Mouse (Mus musculus): ENCODE measurements around the gene Asap3. TPM values are rescaled to one million over a fixed set of nuclear protein-coding genes. Genes with fewer than 3 reads are reported as not detected.

Gene Asap3
- polyA plus RNA-seq, 1 experiment from 2014 or later = 3.4 TPM

GRCm38 (mm10) chr4:136259916-136260315 lies 53.8 kb downstream of the Asap3 start:
- no peak overlapping the region for H3K4me2 ChIP-seq
- H3K4me3 ChIP-seq = no peak overlapping the region
- no peaks in the 10 kb centered on the region for H3K27me3 ChIP-seq (replicated peaks)
- H3K27ac ChIP-seq (replicated peaks) = peak overlapping the region; percentile 86
- ATAC-seq (ENCODE audit: extremely low read depth, insufficient number of reproducible peaks, low FRiP score, low TSS enrichment) = no peak
- peak overlapping the region; percentile 21; the same call in 1 of the 2 replicates for H3K9ac ChIP-seq
- peaks cover 23% of the 10 kb centered on the region for H3K4me1 ChIP-seq
- WGBS = 59% methylated on average over 3 of the region's 3 CpGs
- H3K36me3 ChIP-seq = peaks cover 18% of the 10 kb centered on the region
- no peaks in the 10 kb centered on the region for H3K9me3 ChIP-seq

GRCm38 (mm10) chr4:136260491-136261180 lies 54.5 kb downstream of the Asap3 start:
- ATAC-seq (ENCODE audit: extremely low read depth, insufficient number of reproducible peaks, low FRiP score, low TSS enrichment) = peak; percentile 15; the same call in 1 of the 2 replicates
- Histone ChIP-seq H3K9ac (peak overlapping the region; percentile 37), H3K27me3 (replicated peaks) (no peaks in the 10 kb centered on the region), H3K27ac (replicated peaks) (peak overlapping the region; percentile 86), H3K9me3 (no peaks in the 10 kb centered on the region), H3K4me1 (peaks cover 23% of the 10 kb centered on the region), H3K4me2 (peak overlapping the region; percentile 4; the same call in 1 of the 2 replicates), H3K4me3 (no peak overlapping the region), H3K36me3 (peaks cover 14% of the 10 kb centered on the region)
- WGBS = 36% methylated on average over 10 of the region's 10 CpGs

- peak overlapping the region; percentile 86 for H3K27ac ChIP-seq (replicated peaks)
- H3K9ac ChIP-seq = no peak overlapping the region
- H3K27me3 ChIP-seq (replicated peaks) = no peaks in the 10 kb centered on the region
- no peak overlapping the region for H3K4me3 ChIP-seq
- no peak overlapping the region for H3K4me2 ChIP-seq
- no peaks in the 10 kb centered on the region for H3K9me3 ChIP-seq
- peaks cover 23% of the 10 kb centered on the region for H3K4me1 ChIP-seq
- no peak for ATAC-seq (ENCODE audit: extremely low read depth, insufficient number of reproducible peaks, low FRiP score, low TSS enrichment)
- peaks cover 10% of the 10 kb centered on the region for H3K36me3 ChIP-seq
- WGBS = 49% methylated on average over 10 of the region's 10 CpGs
Observed at GRCm38 (mm10) chr4:136261912-136262311, 55.7 kb downstream of the Asap3 start.

GRCm38 (mm10) chr4:136263555-136263954 lies 57.4 kb downstream of the Asap3 start:
- ATAC-seq (ENCODE audit: extremely low read depth, insufficient number of reproducible peaks, low FRiP score, low TSS enrichment) = no peak
- WGBS = 84% methylated on average over 4 of the region's 4 CpGs

GRCm38 (mm10) chr4:136266716-136267343 lies 60.7 kb downstream of the Asap3 start:
- no peak overlapping the region for H3K4me3 ChIP-seq
- no peak overlapping the region for H3K4me2 ChIP-seq
- peaks cover 11% of the 10 kb centered on the region for H3K4me1 ChIP-seq
- 73% methylated on average over 9 of the region's 9 CpGs for WGBS
- H3K36me3 ChIP-seq = peaks cover 8% of the 10 kb centered on the region
- H3K9ac ChIP-seq = no peak overlapping the region
- H3K9me3 ChIP-seq = no peaks in the 10 kb centered on the region
- no peak for ATAC-seq (ENCODE audit: extremely low read depth, insufficient number of reproducible peaks, low FRiP score, low TSS enrichment)
- no peaks in the 10 kb centered on the region for H3K27me3 ChIP-seq (replicated peaks)
- H3K27ac ChIP-seq (replicated peaks) = no peak overlapping the region

More at GRCm38 (mm10) chr4:136263555-136263954, 57.4 kb downstream of the Asap3 start:
- Histone ChIP-seq H3K4me1 (peaks cover 23% of the 10 kb centered on the region), H3K27me3 (replicated peaks) (no peaks in the 10 kb centered on the region), H3K4me2 (no peak overlapping the region), H3K27ac (replicated peaks) (no peak overlapping the region), H3K9me3 (no peaks in the 10 kb centered on the region), H3K4me3 (no peak overlapping the region), H3K9ac (no peak overlapping the region), H3K36me3 (peaks cover 4% of the 10 kb centered on the region; the same call in 1 of the 2 replicates)

GRCm38 (mm10) chr4:136268912-136269311 lies 62.7 kb downstream of the Asap3 start:
- ATAC-seq (ENCODE audit: extremely low read depth, insufficient number of reproducible peaks, low FRiP score, low TSS enrichment) = no peak
- Histone ChIP-seq H3K27ac (replicated peaks) (no peak overlapping the region), H3K36me3 (peaks cover 25% of the 10 kb centered on the region), H3K4me1 (0 out of 2 replicates have a peak, but pooled peaks cover 4% of the 10 kb centered on the region), H3K27me3 (replicated peaks) (no peaks in the 10 kb centered on the region), H3K4me2 (no peak overlapping the region), H3K4me3 (no peak overlapping the region), H3K9me3 (peaks cover 20% of the 10 kb centered on the region), H3K9ac (no peak overlapping the region)
- WGBS = 89% methylated on average over 1 of the region's 1 CpGs

GRCm38 (mm10) chr4:136270648-136271047 lies 64.5 kb downstream of the Asap3 start:
- 0 out of 2 replicates have a peak, but pooled peaks cover 4% of the 10 kb centered on the region for H3K4me1 ChIP-seq
- no peaks in the 10 kb centered on the region for H3K27me3 ChIP-seq (replicated peaks)
- WGBS = 81% methylated on average over 8 of the region's 8 CpGs
- peaks cover 21% of the 10 kb centered on the region for H3K9me3 ChIP-seq
- H3K36me3 ChIP-seq = peaks cover 42% of the 10 kb centered on the region
- no peak for ATAC-seq (ENCODE audit: extremely low read depth, insufficient number of reproducible peaks, low FRiP score, low TSS enrichment)
- no peak overlapping the region for H3K4me2 ChIP-seq
- no peak overlapping the region for H3K27ac ChIP-seq (replicated peaks)
- no peak overlapping the region for H3K9ac ChIP-seq
- no peak overlapping the region for H3K4me3 ChIP-seq

GRCm38 (mm10) chr4:136281097-136281496 lies 74.9 kb downstream of the Asap3 start:
- no peaks in the 10 kb centered on the region for H3K9me3 ChIP-seq
- no peak overlapping the region for H3K27ac ChIP-seq (replicated peaks)
- no peak for ATAC-seq (ENCODE audit: extremely low read depth, insufficient number of reproducible peaks, low FRiP score, low TSS enrichment)
- WGBS = 70% methylated on average over 8 of the region's 8 CpGs
- no peaks in the 10 kb centered on the region for H3K36me3 ChIP-seq
- no peak overlapping the region for H3K4me3 ChIP-seq
- H3K27me3 ChIP-seq (replicated peaks) = 0 out of 2 replicates have a peak, but pooled peaks cover 2% of the 10 kb centered on the region
- no peak overlapping the region for H3K4me2 ChIP-seq
- peaks cover 33% of the 10 kb centered on the region for H3K4me1 ChIP-seq
- peak overlapping the region; percentile 4; the same call in 1 of the 2 replicates for H3K9ac ChIP-seq

GRCm38 (mm10) chr4:136281611-136282010 lies 75.4 kb downstream of the Asap3 start:
- Histone ChIP-seq H3K4me2 (no peak overlapping the region), H3K27ac (replicated peaks) (0 out of 2 replicates have a peak overlapping the region, but pooled peaks have one; percentile 13), H3K9me3 (no peaks in the 10 kb centered on the region), H3K4me3 (no peak overlapping the region), H3K4me1 (peaks cover 37% of the 10 kb centered on the region), H3K27me3 (replicated peaks) (0 out of 2 replicates have a peak, but pooled peaks cover 2% of the 10 kb centered on the region), H3K9ac (peak overlapping the region; percentile 4; the same call in 1 of the 2 replicates), H3K36me3 (peaks cover 1% of the 10 kb centered on the region; the same call in 1 of the 2 replicates)
- 43% methylated on average over 9 of the region's 9 CpGs for WGBS
- ATAC-seq (ENCODE audit: extremely low read depth, insufficient number of reproducible peaks, low FRiP score, low TSS enrichment) = no peak

- Histone ChIP-seq H3K9me3 (no peaks in the 10 kb centered on the region), H3K27me3 (replicated peaks) (0 out of 2 replicates have a peak, but pooled peaks cover 2% of the 10 kb centered on the region), H3K4me3 (no peak overlapping the region), H3K9ac (peak overlapping the region; percentile 68), H3K4me1 (peaks cover 47% of the 10 kb centered on the region), H3K27ac (replicated peaks) (peak overlapping the region; percentile 99), H3K36me3 (peaks cover 14% of the 10 kb centered on the region), H3K4me2 (peak overlapping the region; percentile 94)
- ATAC-seq (ENCODE audit: extremely low read depth, insufficient number of reproducible peaks, low FRiP score, low TSS enrichment) = no peak
- WGBS = 45% methylated on average over 10 of the region's 10 CpGs
Observed at GRCm38 (mm10) chr4:136282621-136283480, 76.7 kb downstream of the Asap3 start.

- 44% methylated on average over 2 of the region's 2 CpGs for WGBS
- Histone ChIP-seq H3K4me2 (peak overlapping the region; percentile 94), H3K4me1 (peaks cover 47% of the 10 kb centered on the region), H3K9ac (peak overlapping the region; percentile 88), H3K27ac (replicated peaks) (peak overlapping the region; percentile 99), H3K27me3 (replicated peaks) (0 out of 2 replicates have a peak, but pooled peaks cover 2% of the 10 kb centered on the region), H3K36me3 (peaks cover 23% of the 10 kb centered on the region), H3K4me3 (peak overlapping the region; percentile 65; the same call in 1 of the 2 replicates), H3K9me3 (peaks cover 4% of the 10 kb centered on the region)
- ATAC-seq (ENCODE audit: extremely low read depth, insufficient number of reproducible peaks, low FRiP score, low TSS enrichment) = no peak
Observed at GRCm38 (mm10) chr4:136283783-136284182, 77.6 kb downstream of the Asap3 start.

Measured in heart, embryonic 13.5 days (tissue).